Mouse (Mus musculus) cerebellum, adult 2 months (tissue): Measurements from ENCODE around the gene Zfp964. TPM values are rescaled to one million over a fixed set of nuclear protein-coding genes. Genes with fewer than 3 reads are reported as not detected.
A peak's percentile ranks its signal among the peaks of the same experiment; 100 is the strongest.

Experiments used
- DNase-seq, 2 experiments: peaks; one replicate each; pipeline ENCODE4 v3.0.0; 2021
- H3K27ac ChIP-seq: fragments of 200-500 bp; 2 replicates; pipeline ENCODE4 v1.5.1; 2012; ENCODE audit warnings: low read length, control low read depth, inconsistent platforms; ENCODE audit not compliant: insufficient read depth
- H3K27me3 ChIP-seq: fragments of 200-500 bp; 2 replicates; pipeline ENCODE4 v1.6.1; 2012; ENCODE audit warnings: inconsistent platforms, mild to moderate bottlenecking, low read length, moderate library complexity; ENCODE audit not compliant: control insufficient read depth, insufficient read depth
- H3K4me1 ChIP-seq: fragments of 200-500 bp; 2 replicates; pipeline ENCODE4 v1.6.1; 2011; ENCODE audit warnings: low read length; ENCODE audit not compliant: control insufficient read depth, insufficient read depth
- H3K4me3 ChIP-seq: fragments of 200-500 bp; replicated peaks from 2 replicates; pipeline ENCODE3; 2011; ENCODE audit warnings: mild to moderate bottlenecking, low read depth, low read length, control low read depth; ENCODE audit not compliant: insufficient read depth
- CTCF ChIP-seq: fragments of 200-500 bp; IDR thresholded peaks from 2 replicates; pipeline ENCODE4 v1.5.1; 2011; ENCODE audit warnings: low read depth, mild to moderate bottlenecking, control low read depth, low read length, moderate library complexity, borderline replicate concordance; ENCODE audit not compliant: insufficient read depth
- POLR2A ChIP-seq: fragments of 200-500 bp; IDR thresholded peaks from 2 replicates; pipeline ENCODE4 v1.6.1; 2011; ENCODE audit warnings: low read length, control low read depth, borderline replicate concordance; ENCODE audit not compliant: insufficient read depth
- WGBS: fragments of 180-500 bp; shearing (Covaris S2); methylation state at CpG from one replicate; pipeline ENCODE4 v1.1.7; 2018; 5-methylcytosine and 5-hydroxymethylcytosine counted together
- polyA plus RNA-seq: library from polyadenylated mRNA; depleted of rRNA; stranded (reverse); fragments of >200 nt; gene quantifications from 2 replicates; pipeline ENCODE4 v1.2.3, GENCODE M21; 2012; rRNA removed

The Zfp964 gene
- polyA plus RNA-seq, 1 experiment: 2.3 TPM

GRCm38 (mm10) chr8:69713516-69713915 is 59.2 kb downstream of the Zfp964 start:
- DNase-seq: no peak
- no peak for TF ChIP-seq POLR2A
- TF ChIP-seq CTCF: no peak
- Histone ChIP-seq H3K27me3 (no peaks in the 10 kb centered on the region), H3K4me1 (peaks cover 9% of the 10 kb centered on the region), H3K27ac (no peak overlapping the region), H3K4me3 (no peak overlapping the region)
- 61% methylated on average over 8 of the region's 8 CpGs for WGBS

- Histone ChIP-seq H3K27ac (no peak overlapping the region), H3K4me3 (peak overlapping the region; percentile 61), H3K4me1 (peaks cover 9% of the 10 kb centered on the region), H3K27me3 (no peaks in the 10 kb centered on the region)
- DNase-seq: peak in 1 of 2 experiments; percentile 32
- no peak for TF ChIP-seq CTCF
- TF ChIP-seq POLR2A: no peak
- WGBS: 38% methylated on average over 6 of the region's 6 CpGs
Measured at GRCm38 (mm10) chr8:69715366-69715765, 61.1 kb downstream of the Zfp964 start.

Other genes with a start within 250 kb of the Zfp964 start
- gene Gm9495, start 200.9 kb upstream of the Zfp964 start, polyA plus RNA-seq: 0.10 TPM in 1 of 2 replicates, not detected in the other
- 0.14 TPM in 1 of 2 replicates, not detected in the other for gene Gm7697, start 131.5 kb upstream of the Zfp964 start, polyA plus RNA-seq
- gene Zfp868, start 28.9 kb upstream of the Zfp964 start, polyA plus RNA-seq: 17.8 and 18.7 TPM in 2 replicates
- gene Zfp869, start 56.2 kb downstream of the Zfp964 start, polyA plus RNA-seq: 24.2 and 24.5 TPM in 2 replicates
- 6.3 TPM in 2 replicates for gene Zfp963, start 95.5 kb downstream of the Zfp964 start, polyA plus RNA-seq
- gene Gm20422, start 120.4 kb downstream of the Zfp964 start, polyA plus RNA-seq: 0.46 and 0.67 TPM in 2 replicates
- gene Atp13a1, start 136.7 kb downstream of the Zfp964 start, polyA plus RNA-seq: 54.4 and 59.7 TPM in 2 replicates
- gene Zfp866, start 136.7 kb downstream of the Zfp964 start, polyA plus RNA-seq: 30.6 and 31.4 TPM in 2 replicates
- 8.2 and 10.1 TPM in 2 replicates for gene Gmip, start 154.2 kb downstream of the Zfp964 start, polyA plus RNA-seq
- gene Lpar2, start 167.9 kb downstream of the Zfp964 start, polyA plus RNA-seq: 0.23 and 0.38 TPM in 2 replicates
- 17.9 and 20.3 TPM in 2 replicates for gene Pbx4, start 178.0 kb downstream of the Zfp964 start, polyA plus RNA-seq
- 0.18 and 0.41 TPM in 2 replicates for gene Cilp2, start 233.2 kb downstream of the Zfp964 start, polyA plus RNA-seq
- gene Tssk6, start 247.7 kb downstream of the Zfp964 start, polyA plus RNA-seq: 0.22 and 0.29 TPM in 2 replicates
- gene Ndufa13, start 248.1 kb downstream of the Zfp964 start, polyA plus RNA-seq: 221 and 239 TPM in 2 replicates
- 15.4 and 16.8 TPM in 2 replicates for gene Yjefn3, start 248.2 kb downstream of the Zfp964 start, polyA plus RNA-seq